Mouse (Mus musculus) forebrain, embryonic 13.5 days (tissue): ENCODE results near the gene Wipf1. TPM values are rescaled to one million over a fixed set of nuclear protein-coding genes. Genes with fewer than 3 reads are reported as not detected.

Experiments used
- ATAC-seq: fragments of 200-750 bp; cut with Nextera tagmentation; 2 replicates; pipeline ENCODE4 v1.8.0; 2017
- H3K27ac ChIP-seq: fragments of 300-500 bp; sonication (generic); 2 replicates; pipeline ENCODE4 v1.5.1; 2015; ENCODE audit warnings: inconsistent platforms, mild to moderate bottlenecking, moderate library complexity
- H3K27me3 ChIP-seq: fragments of 300-500 bp; sonication (generic); 2 replicates; pipeline ENCODE4 v1.6.1; 2015; ENCODE audit warnings: mild to moderate bottlenecking, inconsistent platforms
- H3K36me3 ChIP-seq: fragments of 300-500 bp; sonication (generic); 2 replicates; pipeline ENCODE4 v1.6.1; 2015; ENCODE audit warnings: mild to moderate bottlenecking, inconsistent platforms; ENCODE audit not compliant: poor library complexity, severe bottlenecking
- H3K4me1 ChIP-seq: fragments of 300-500 bp; sonication (generic); 2 replicates; pipeline ENCODE4 v1.6.1; 2015; ENCODE audit warnings: inconsistent platforms
- H3K4me2 ChIP-seq: fragments of 300-500 bp; sonication (generic); 2 replicates; pipeline ENCODE4 v1.6.1; 2015; ENCODE audit warnings: inconsistent platforms, mild to moderate bottlenecking, moderate library complexity
- H3K4me3 ChIP-seq: fragments of 300-500 bp; sonication (generic); 2 replicates; pipeline ENCODE4 v1.5.1; 2015; ENCODE audit warnings: mild to moderate bottlenecking, inconsistent platforms
- H3K9ac ChIP-seq: fragments of 300-500 bp; sonication (generic); 2 replicates; pipeline ENCODE4 v1.6.1; 2015; ENCODE audit warnings: mild to moderate bottlenecking, inconsistent platforms
- H3K9me3 ChIP-seq: fragments of 300-500 bp; sonication (generic); replicated peaks from 2 replicates; pipeline ENCODE4 v1.6.1; 2016; ENCODE audit warnings: inconsistent platforms
- WGBS: fragments of 180-500 bp; shearing (Covaris S2); methylation state at CpG from one replicate; pipeline ENCODE4 v1.1.7; 2015; 5-methylcytosine and 5-hydroxymethylcytosine counted together
- polyA plus RNA-seq: library from polyadenylated mRNA; unstranded; fragments of >200 nt; fragmentation: Nextera tagmentation; extraction: Ambion mirVana; gene quantifications from 2 replicates; pipeline ENCODE4 v1.2.1, GENCODE M21; 2015

The Wipf1 gene
- polyA plus RNA-seq, 1 experiment from 2014 or later: 2.4 TPM

DNA sequence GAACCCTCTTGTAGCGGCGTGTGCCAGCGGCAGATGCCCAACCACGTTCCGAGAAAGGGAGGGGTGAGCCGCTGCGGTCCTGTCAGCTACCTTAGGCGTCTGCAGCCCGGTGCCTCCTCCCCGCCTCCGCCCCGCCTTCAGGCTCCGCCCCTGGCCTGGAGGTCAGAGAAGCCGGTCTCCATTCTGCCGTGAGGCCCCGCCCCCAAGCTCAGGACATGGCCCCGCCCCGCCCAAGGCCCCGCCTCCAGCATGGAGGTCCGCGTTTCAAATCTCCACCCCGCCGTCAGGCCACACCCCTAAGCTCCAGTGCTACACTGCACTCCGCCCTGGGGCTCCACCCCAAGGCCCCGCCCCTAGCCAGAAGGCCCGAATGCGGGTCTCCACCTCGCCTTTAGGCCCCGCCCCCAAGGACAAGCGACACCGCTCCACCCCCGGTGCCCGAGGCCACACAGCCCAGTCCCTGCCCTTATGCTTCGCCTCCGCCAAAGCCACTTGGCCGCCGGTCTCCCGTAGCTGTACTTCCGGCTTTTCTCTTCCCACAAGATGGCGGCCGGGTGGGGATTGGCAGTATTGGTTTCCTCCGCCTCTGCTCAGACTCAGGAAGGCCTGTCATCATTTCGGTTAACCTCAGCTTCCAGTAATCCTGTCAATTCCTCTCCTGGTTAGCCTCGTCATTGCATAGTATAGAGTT is 143.0 kb downstream of the Wipf1 start, which contains the start of gene Gpr155:
Gene Gpr155, minus strand, starts transcription at position 217 of the 691 bp plus-strand sequence.
- peaks cover 7% of the 10 kb centered on the region; the same call in 1 of the 2 replicates for H3K27me3 ChIP-seq
- ATAC-seq: peak; percentile 99
- H3K36me3 ChIP-seq: no peaks in the 10 kb centered on the region
- peak within 1 kb of the TSS; percentile 91 for H3K4me2 ChIP-seq
- peak within 1 kb of the TSS; percentile 60; the same call in 1 of the 2 replicates for H3K27ac ChIP-seq
- H3K9ac ChIP-seq: peak within 1 kb of the TSS; percentile 76
- no peaks in the 10 kb centered on the region for H3K9me3 ChIP-seq
- under 1% methylated on average over 44 of the region's 44 CpGs for WGBS
- peaks cover 6% of the 10 kb centered on the region; the same call in 1 of the 2 replicates for H3K4me1 ChIP-seq
- peak within 1 kb of the TSS; percentile 68 for H3K4me3 ChIP-seq

DNA sequence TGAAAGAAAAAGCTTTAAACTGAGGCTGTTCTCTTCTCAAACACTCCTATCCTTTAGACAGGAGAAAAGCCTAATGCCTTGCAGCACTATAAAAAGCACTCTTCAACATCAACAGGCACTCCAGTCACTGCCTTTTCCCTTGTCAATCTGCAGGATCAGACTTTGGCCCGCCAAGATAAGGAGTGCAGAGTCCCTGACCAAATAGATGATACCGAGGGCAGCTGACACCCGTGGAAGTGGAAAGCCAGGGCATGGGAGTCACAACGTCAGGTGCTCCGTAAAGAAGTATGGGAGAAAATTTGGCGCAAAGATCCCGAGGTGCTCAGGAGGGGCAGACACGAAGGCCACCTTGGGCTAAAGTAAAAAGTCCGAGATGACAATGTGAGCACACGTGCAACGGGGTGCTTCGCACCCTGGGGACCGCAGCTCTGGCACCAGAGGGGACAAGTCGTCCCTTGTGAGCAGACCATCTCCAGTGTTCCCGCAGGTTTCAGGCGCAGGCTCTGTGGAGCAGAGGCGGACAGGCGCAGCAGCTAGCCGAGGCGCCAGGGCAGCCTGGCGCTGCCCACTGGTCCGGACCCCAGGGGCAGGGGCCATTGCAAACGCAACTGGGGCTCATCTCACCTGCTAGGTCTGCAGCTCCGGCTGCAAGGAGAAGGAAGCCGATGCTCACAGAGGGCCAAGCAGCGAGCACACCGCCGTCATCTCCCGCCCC is 143.7 kb downstream of the Wipf1 start:
- Histone ChIP-seq H3K4me2 (peak overlapping the region; percentile 91), H3K9ac (peak overlapping the region; percentile 76), H3K27ac (peak overlapping the region; percentile 1; the same call in 1 of the 2 replicates), H3K36me3 (no peaks in the 10 kb centered on the region), H3K9me3 (no peaks in the 10 kb centered on the region), H3K27me3 (peaks cover 7% of the 10 kb centered on the region; the same call in 1 of the 2 replicates), H3K4me3 (peak overlapping the region; percentile 68), H3K4me1 (peaks cover 6% of the 10 kb centered on the region; the same call in 1 of the 2 replicates)
- under 1% methylated on average over 29 of the region's 29 CpGs for WGBS
- ATAC-seq: no peak

DNA sequence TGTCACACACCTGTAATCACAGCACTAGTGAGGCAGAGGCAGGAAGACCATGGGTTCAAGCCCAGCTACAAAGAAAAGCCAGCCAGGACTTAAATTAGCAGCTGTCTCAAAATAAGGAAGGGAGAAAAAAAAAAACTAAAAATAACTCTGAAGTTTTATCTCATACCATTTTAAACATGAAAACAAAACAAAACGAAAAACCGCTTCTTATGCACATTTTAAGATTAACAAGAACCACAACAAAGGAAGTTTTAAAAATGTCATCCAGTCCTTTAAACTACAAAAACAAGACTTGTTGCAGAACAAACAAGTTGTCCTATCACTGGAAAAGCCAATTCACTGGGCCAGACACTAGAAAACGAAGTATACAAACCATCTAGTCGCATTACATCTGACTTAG is 144.4 kb downstream of the Wipf1 start:
- Histone ChIP-seq H3K27ac (no peak overlapping the region), H3K36me3 (no peaks in the 10 kb centered on the region), H3K9me3 (no peaks in the 10 kb centered on the region), H3K9ac (no peak overlapping the region; the same call in 1 of the 2 replicates), H3K4me1 (peaks cover 6% of the 10 kb centered on the region; the same call in 1 of the 2 replicates), H3K27me3 (peaks cover 7% of the 10 kb centered on the region; the same call in 1 of the 2 replicates), H3K4me2 (peak overlapping the region; percentile 91), H3K4me3 (peak overlapping the region; percentile 68; the same call in 1 of the 2 replicates)
- 90% methylated on average over 4 of the region's 4 CpGs for WGBS
- no peak for ATAC-seq

DNA sequence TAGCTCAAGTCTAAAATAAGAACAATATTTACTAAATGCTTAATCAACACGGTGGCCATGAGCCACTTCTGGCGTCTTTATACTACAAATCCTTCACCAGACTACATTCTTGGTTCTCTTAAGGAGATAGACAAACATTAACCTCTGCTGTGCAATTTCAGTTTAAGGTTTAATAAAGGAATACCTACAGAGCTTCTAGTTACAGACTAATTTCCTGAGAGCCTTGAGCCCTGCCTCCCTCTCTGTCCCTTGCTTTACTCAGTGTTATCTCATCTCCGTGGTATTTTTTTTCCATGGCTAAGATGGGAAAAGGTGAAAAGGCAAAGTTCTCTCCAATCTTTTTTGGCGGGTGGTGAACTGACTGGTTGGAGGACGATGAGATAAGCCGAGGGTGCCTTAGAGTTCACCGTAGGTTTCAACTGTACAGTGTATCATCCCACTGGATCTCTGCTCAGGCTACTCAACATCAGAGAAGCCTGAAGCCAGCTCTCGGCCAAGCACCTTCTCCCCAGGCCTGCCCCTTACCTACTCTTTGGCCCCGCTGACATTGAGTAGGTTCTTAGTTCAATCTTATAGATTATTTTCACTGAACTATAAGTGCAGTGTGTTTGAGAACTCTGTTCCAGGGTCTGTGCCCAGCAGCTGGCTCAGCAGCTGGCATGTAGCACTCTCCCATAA is 149.1 kb downstream of the Wipf1 start:
- Histone ChIP-seq H3K4me2 (no peak overlapping the region), H3K27me3 (peaks cover 7% of the 10 kb centered on the region; the same call in 1 of the 2 replicates), H3K27ac (no peak overlapping the region), H3K4me3 (no peak overlapping the region), H3K36me3 (no peaks in the 10 kb centered on the region), H3K4me1 (peaks cover 2% of the 10 kb centered on the region; the same call in 1 of the 2 replicates), H3K9ac (no peak overlapping the region), H3K9me3 (no peaks in the 10 kb centered on the region)
- 90% methylated on average over 9 of the region's 9 CpGs for WGBS
- ATAC-seq: no peak

DNA sequence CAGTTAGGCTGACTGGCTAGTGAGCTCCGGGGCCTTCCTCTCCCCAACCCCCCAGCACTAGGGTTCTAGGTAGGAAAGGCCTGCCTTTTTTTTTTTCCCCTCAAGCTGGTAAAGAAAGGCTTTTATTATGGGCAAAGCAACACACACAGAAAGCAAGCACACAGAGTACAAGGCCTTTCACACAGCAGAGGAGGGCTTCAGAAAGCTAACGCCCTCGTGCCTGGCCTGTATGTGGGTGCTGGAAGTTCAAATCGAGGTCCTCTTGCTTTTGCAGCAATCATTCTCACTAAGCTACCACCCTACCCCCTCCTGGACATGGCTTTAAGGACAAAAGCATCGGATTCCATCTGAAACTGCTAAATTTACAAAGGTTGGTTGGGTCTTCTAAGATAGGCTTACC is 149.9 kb downstream of the Wipf1 start:
- H3K27ac ChIP-seq: no peak overlapping the region
- no peak for ATAC-seq
- H3K36me3 ChIP-seq: no peaks in the 10 kb centered on the region
- WGBS: 80% methylated on average over 5 of the region's 5 CpGs
- peaks cover 5% of the 10 kb centered on the region; the same call in 1 of the 2 replicates for H3K27me3 ChIP-seq
- H3K9ac ChIP-seq: no peak overlapping the region
- no peak overlapping the region for H3K4me2 ChIP-seq
- H3K4me3 ChIP-seq: no peak overlapping the region
- H3K4me1 ChIP-seq: no peaks in the 10 kb centered on the region
- H3K9me3 ChIP-seq: no peaks in the 10 kb centered on the region

Other genes starting within 250 kb of the Wipf1 start
- 9.5 and 10.5 TPM in 2 replicates for gene Scrn3, start 217.1 kb downstream of the Wipf1 start, polyA plus RNA-seq
- 26.9 and 30.2 TPM in 2 replicates for gene Cir1, start 217.0 kb downstream of the Wipf1 start, polyA plus RNA-seq
- 6.8 and 7.2 TPM in 2 replicates for gene Gpr155, start 143.2 kb downstream of the Wipf1 start, polyA plus RNA-seq
- gene Chrna1, start 50.6 kb upstream of the Wipf1 start, polyA plus RNA-seq: 0.11 and 0.27 TPM in 2 replicates
- gene Chn1, start 245.6 kb upstream of the Wipf1 start, polyA plus RNA-seq: 67.9 and 71.9 TPM in 2 replicates